Mouse (Mus musculus) megakaryocyte, adult 5-6 weeks (primary cell): ENCODE data around the gene Gm13278. TPM values are rescaled to one million over a fixed set of nuclear protein-coding genes. Genes with fewer than 3 reads are reported as not detected.
"Not testable (repeated sequence)": the region's sequence is repeated elsewhere in the genome, so short reads cannot be mapped to it uniquely, and the experiment has no call there.

ENCODE experiments used
- ATAC-seq: 2 replicates; pipeline ENCODE4 v1.8.0; 2016; ENCODE audit warnings: mild to moderate bottlenecking, inconsistent platforms; ENCODE audit not compliant: poor library complexity, severe bottlenecking
- total RNA-seq, 2 experiments: library from RNA; stranded (forward) in 1 of 2; stranded (reverse) in 1 of 2; fragments of 153-499, 151-499 nt in 1 of 2; fragments of 221-1000, 200-1000 nt in 1 of 2; gene quantifications; 2 replicates each; pipeline versions ENCODE4 v1.2.3 to v1.2.4; 2015 to 2017

Gene Gm13278
- total RNA-seq, 2 experiments from 2014 or later: not detected

DNA sequence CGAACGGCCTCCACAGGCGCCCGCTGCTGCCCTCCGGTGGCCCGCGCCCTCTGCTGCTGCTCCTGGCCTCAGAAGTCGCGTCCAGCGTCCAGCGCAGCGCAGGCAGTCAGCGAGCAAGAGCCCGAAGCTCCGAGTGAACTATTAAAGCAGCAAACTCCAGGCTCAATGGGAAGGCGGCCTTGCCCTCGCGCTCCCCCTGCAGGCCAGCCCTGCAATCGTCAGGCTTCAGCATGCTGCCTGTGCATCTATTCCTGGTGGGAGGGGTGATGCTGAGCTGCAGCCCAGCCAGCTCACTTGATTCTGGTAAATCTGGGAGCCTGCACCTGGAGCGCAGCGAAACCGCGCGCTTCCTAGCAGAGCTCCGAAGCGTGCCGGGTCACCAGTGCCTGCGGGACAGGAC lies 2.9 kb upstream of the Gm13278 start, which contains the start of gene Gm13277:
Gene Gm13277 (plus strand): TSS at position 231 of the 400 bp plus-strand sequence.
- ATAC-seq: not testable (repeated sequence)

DNA sequence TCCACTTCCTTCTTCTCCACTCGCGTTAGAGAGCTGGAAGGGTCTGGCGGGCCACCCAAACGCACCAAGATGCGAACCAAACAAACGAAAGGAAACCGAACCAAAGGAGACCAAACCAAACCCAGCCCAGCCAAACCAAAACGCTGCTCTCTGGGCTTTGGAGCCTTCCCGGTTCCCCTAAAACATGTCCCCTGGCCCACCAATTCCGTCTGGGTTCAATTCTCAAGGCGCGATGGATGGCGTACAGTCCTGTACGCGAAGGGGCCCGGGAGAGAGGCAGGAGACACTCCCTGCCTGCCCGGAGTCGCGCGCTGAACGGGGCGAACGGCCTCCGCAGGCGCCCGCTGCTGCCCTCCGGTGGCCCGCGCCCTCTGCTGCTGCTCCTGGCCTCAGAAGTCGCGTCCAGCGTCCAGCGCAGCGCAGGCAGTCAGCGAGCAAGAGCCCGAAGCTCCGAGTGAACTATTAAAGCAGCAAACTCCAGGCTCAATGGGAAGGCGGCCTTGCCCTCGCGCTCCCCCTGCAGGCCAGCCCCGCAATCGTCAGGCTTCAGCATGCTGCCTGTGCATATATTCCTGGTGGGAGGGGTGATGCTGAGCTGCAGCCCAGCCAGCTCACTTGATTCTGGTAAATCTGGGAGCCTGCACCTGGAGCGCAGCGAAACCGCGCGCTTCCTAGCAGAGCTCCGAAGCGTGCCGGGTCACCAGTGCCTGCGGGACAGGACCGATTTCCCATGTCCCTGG lies 2.8 kb downstream of the Gm13278 start, which contains the start of gene Gm13275:
Gene Gm13275 (plus strand): TSS at position 552 of the 740 bp plus-strand sequence.
- ATAC-seq: not testable (repeated sequence)

DNA sequence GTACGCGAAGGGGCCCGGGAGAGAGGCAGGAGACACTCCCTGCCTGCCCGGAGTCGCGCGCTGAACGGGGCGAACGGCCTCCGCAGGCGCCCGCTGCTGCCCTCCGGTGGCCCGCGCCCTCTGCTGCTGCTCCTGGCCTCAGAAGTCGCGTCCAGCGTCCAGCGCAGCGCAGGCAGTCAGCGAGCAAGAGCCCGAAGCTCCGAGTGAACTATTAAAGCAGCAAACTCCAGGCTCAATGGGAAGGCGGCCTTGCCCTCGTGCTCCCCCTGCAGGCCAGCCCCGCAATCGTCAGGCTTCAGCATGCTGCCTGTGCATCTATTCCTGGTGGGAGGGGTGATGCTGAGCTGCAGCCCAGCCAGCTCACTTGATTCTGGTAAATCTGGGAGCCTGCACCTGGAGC lies 5.7 kb downstream of the Gm13278 start, which contains the start of gene Gm13279:
Gene Gm13279 (plus strand): TSS at position 301 of the 400 bp plus-strand sequence.
- not testable (repeated sequence) for ATAC-seq

DNA sequence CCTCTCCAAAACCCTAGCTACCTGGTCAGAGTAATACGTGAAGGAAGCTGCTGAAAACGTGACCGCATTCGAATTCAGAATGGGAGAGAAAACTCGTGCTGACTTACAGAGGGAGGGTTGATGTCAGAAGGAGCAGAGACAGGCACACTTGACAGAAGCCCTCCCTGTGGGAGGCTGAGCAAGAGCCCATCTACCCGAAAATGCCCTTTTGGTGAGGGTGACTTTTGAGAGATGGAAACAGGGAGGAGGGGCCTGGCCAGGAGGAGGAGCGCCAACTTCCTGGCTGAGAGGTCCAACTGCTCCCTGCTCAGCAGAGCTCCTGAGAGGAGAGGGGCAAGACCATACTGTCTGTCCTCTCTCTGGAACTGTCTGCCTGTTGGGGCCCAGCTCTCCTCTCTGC lies 8.0 kb downstream of the Gm13278 start, which contains the start of gene Gm13285:
Gene Gm13285 (plus strand): TSS at position 301 of the 400 bp plus-strand sequence.
- ATAC-seq: not testable (repeated sequence)

DNA sequence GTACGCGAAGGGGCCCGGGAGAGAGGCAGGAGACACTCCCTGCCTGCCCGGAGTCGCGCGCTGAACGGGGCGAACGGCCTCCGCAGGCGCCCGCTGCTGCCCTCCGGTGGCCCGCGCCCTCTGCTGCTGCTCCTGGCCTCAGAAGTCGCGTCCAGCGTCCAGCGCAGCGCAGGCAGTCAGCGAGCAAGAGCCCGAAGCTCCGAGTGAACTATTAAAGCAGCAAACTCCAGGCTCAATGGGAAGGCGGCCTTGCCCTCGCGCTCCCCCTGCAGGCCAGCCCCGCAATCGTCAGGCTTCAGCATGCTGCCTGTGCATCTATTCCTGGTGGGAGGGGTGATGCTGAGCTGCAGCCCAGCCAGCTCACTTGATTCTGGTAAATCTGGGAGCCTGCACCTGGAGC lies 11.6 kb downstream of the Gm13278 start, which contains the start of gene Gm13287:
Gene Gm13287 (plus strand): TSS at position 301 of the 400 bp plus-strand sequence.
- ATAC-seq: not testable (repeated sequence)

DNA sequence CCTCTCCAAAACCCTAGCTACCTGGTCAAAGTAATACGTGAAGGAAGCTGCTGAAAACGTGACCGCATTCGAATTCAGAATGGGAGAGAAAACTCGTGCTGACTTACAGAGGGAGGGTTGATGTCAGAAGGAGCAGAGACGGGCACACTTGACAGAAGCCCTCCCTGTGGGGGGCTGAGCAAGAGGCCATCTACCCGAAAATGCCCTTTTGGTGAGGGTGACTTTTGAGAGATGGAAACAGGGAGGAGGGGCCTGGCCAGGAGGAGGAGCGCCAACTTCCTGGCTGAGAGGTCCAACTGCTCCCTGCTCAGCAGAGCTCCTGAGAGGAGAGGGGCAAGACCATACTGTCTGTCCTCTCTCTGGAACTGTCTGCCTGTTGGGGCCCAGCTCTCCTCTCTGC lies 13.9 kb downstream of the Gm13278 start, which contains the start of gene Gm13288:
Gene Gm13288 (plus strand): TSS at position 301 of the 400 bp plus-strand sequence.
- ATAC-seq: not testable (repeated sequence)

DNA sequence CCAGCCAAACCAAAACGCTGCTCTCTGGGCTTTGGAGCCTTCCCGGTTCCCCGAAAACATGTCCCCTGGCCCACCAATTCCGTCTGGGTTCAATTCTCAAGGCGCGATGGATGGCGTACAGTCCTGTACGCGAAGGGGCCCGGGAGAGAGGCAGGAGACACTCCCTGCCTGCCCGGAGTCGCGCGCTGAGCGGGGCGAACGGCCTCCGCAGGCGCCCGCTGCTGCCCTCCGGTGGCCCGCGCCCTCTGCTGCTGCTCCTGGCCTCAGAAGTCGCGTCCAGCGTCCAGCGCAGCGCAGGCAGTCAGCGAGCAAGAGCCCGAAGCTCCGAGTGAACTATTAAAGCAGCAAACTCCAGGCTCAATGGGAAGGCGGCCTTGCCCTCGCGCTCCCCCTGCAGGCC lies 14.4 kb downstream of the Gm13278 start:
- not testable (repeated sequence) for ATAC-seq

DNA sequence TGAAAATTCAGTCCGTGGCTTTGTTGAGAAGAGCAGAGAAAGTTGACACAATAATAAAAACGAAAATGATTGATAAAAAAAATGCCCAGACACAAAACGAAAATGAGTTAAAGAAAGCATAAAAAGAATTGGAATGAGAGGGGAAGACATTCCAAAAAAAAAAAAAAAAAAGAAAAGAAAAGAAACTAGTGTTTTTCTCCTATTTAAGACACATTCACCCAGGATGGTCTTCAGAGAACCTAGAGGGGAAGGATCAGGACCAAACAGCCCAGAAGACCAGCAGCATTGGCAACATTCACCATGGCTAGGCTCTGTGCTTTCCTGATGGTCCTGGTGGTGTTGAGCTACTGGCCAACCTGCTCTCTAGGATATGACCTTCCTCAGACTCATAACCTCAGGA lies 24.6 kb downstream of the Gm13278 start, which contains the start of gene Ifna7:
Gene Ifna7 (plus strand): TSS at position 301 of the 400 bp plus-strand sequence.
- ATAC-seq: no peak

DNA sequence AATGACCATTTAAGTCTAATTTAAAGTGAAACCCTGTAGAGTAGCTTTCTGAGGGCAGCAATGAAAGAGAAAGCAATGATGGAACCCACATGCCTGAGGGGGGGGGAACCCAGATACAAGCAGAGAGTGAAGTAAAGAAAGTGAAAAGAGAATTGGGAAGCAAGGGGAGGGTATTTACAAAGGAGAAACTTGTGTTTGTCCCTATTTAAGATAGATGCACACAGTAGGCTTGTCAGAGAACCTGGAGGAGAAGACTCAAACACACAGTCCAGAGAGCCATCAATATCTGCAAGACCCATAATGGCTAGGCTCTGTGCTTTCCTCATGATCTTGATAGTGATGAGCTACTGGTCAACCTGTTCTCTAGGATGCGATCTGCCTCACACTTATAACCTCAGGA lies 28.3 kb downstream of the Gm13278 start, which contains the start of gene Ifna11:
Gene Ifna11 (plus strand): TSS at position 301 of the 400 bp plus-strand sequence.
- ATAC-seq: no peak

DNA sequence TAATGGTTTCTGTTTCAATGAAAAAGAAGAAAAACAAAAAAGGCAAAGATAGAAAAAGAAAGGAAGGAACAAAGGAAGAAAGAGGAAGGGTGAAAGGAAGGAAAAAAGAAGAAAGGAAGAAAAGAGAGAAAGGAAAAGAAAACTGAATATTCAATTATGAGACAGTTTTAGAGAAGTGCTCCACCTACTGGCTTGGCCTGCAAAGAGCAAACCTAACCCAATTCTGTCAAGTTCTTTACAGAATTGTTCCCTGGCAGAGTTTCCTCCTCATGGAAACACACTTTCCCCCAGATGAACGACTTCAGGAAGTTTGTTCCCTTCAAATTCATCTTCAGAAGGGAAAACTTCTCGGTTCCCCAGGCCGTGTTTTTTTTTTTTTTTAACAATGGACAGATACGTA lies 31.6 kb downstream of the Gm13278 start:
- peak; percentile 62; the same call in 1 of the 2 replicates for ATAC-seq

DNA sequence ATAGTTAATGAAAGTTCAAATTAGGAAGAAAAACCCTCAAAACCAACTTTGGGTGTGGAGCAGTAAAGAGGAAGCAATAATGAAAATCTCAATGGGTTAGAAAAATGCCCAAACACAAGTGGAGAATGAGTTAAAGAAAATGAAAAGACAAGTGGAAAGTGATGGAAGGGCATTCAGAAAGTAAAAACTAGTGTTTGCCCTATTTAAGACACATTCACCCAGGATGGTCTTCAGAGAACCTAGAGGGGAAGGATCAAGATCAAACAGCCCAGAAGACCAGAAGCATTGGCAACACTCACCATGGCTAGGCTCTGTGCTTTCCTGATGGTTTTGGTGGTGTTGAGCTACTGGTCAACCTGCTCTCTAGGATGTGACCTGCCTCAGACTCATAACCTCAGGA lies 35.8 kb downstream of the Gm13278 start, which contains the start of gene Ifna6:
Gene Ifna6 (plus strand): TSS at position 301 of the 400 bp plus-strand sequence.
- ATAC-seq: not testable (repeated sequence)

DNA sequence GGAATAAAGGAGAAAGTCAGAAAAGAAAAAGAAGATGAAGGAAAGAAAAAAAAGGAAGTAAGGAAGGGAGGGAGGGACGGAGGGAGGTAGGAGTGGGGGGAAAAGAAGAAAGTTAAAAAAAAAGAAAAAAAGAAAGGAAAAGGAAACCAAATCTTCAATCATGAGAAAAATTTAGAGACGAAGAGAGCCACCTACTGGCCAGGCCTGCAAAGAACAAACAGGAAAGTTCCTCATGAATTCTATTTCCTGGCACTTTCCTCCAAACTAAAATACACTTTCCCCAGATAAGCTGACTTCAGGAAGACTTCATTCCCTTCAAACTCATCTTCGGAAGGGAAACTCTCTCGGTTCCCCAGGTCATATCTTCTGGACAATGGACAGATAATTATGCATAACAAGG lies 39.2 kb downstream of the Gm13278 start:
- ATAC-seq: peak; percentile 54

DNA sequence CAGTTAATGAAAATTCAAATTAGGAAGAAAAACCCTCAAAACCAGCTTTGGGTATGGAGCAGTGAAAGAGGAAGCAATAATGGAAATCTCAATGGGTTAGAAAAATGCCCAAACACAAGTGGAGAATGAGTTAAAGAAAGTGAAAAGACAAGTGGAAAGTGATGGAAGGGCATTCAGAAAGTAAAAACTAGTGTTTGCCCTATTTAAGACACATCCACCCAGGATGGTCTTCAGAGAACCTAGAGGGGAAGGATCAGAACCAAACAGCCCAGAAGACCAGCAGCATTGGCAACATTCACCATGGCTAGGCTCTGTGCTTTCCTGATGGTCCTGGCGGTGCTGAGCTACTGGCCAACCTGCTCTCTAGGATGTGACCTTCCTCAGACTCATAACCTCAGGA lies 43.9 kb downstream of the Gm13278 start, which contains the start of gene Ifna5:
Gene Ifna5 (plus strand): TSS at position 301 of the 400 bp plus-strand sequence.
- ATAC-seq: not testable (repeated sequence)

DNA sequence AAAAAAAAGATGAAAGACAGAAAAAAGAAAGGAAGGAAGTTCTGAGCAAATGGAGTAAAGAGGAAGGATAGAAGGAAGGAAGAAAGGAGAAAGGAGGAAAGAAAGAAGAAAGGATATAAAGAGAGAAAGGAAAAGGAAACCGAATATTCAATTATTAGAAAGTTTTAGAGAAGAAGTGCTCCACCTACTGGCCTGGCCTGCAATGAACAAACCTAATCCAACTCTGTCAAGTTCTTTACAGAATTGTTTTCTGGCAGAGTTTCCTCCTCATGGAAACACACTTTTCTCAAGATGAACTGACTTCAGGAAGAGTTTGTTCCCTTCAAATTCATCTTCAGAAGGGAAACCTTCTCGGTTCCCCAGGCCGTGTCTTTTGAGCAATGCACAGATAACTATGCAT lies 47.5 kb downstream of the Gm13278 start:
- 0 out of 2 replicates have a peak, but pooled peaks have one; percentile 54 for ATAC-seq

DNA sequence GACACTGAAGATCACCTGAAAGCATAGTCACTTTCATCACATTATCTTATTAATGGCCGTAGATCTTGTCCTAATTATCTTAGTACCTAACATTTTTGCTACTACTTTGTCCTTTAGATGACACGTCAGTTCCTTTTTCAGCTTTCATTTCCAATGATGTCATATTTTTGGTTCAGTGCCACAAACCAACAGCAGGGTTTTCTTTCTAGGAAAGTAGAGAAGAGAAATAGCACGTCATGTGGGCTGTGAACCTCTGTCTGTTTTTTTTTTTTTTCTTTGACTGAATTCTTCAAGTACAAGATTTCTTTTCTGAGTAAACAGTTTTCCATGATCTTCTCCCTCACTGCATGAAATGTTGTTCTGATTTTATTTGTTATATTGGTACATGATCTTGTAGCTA lies 48.7 kb downstream of the Gm13278 start:
- ATAC-seq: peak; percentile 46; the same call in 1 of the 2 replicates

DNA sequence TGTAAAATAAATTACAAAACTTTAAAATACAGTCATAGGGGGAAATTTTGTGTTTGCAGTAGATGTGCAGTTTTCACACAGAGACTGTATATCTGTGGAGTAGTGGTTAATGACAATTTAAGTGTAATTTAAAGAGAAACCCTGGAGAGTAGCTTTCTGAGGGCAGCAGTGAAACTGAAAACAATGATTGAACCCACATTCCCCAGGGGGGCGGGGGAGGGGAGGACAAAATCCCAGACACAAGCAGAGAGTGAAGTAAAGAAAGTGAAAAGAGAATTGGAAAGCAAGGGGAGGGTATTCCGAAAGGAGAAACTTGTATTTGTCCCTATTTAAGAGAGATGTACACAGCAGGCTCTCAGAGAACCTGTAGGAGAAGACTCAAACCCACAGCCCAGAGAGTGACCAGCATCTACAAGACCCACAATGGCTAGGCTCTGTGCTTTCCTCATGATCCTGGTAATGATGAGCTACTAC lies 50.1 kb downstream of the Gm13278 start, which contains the start of gene Ifna4:
Gene Ifna4 (plus strand): TSS at position 424 of the 474 bp plus-strand sequence.
- ATAC-seq: no peak

Other genes with a start within 250 kb of the Gm13278 start
Only the 30 nearest of the 31 such genes appear.
- gene Ifna14, start 219.8 kb upstream of the Gm13278 start, total RNA-seq (2015): not detected in 2 replicates
- gene Ifna14, start 219.8 kb upstream of the Gm13278 start, total RNA-seq (2017): not detected in 2 replicates
- not detected in 2 replicates for gene Ifna9, start 199.2 kb upstream of the Gm13278 start, total RNA-seq (2015)
- gene Ifna9, start 199.2 kb upstream of the Gm13278 start, total RNA-seq (2017): not detected in 2 replicates
- gene Ifna12, start 188.2 kb upstream of the Gm13278 start, total RNA-seq (2015): not detected in 2 replicates
- gene Ifna12, start 188.2 kb upstream of the Gm13278 start, total RNA-seq (2017): not detected in 2 replicates
- gene C87499, start 157.1 kb upstream of the Gm13278 start, total RNA-seq (2015): not detected in 2 replicates
- gene C87499, start 157.1 kb upstream of the Gm13278 start, total RNA-seq (2017): not detected in 2 replicates
- gene Ifna13, start 147.1 kb upstream of the Gm13278 start, total RNA-seq (2015): not detected in 2 replicates
- not detected in 2 replicates for gene Ifna13, start 147.1 kb upstream of the Gm13278 start, total RNA-seq (2017)
- not detected in 2 replicates for gene Ifna16, start 114.6 kb upstream of the Gm13278 start, total RNA-seq (2015)
- gene Ifna16, start 114.6 kb upstream of the Gm13278 start, total RNA-seq (2017): not detected in 2 replicates
- gene Ifna2, start 107.6 kb upstream of the Gm13278 start, total RNA-seq (2015): not detected in 2 replicates
- gene Ifna2, start 107.6 kb upstream of the Gm13278 start, total RNA-seq (2017): not detected in 2 replicates
- gene Ifnab, start 100.2 kb upstream of the Gm13278 start, total RNA-seq (2015): not detected in 2 replicates
- gene Ifnab, start 100.2 kb upstream of the Gm13278 start, total RNA-seq (2017): not detected in 2 replicates
- not detected in 2 replicates for gene Gm26566, start 69.7 kb upstream of the Gm13278 start, total RNA-seq (2015)
- gene Gm26566, start 69.7 kb upstream of the Gm13278 start, total RNA-seq (2017): 0.55 TPM in 1 of 2 replicates, not detected in the other
- gene Klhl9, start 69.1 kb upstream of the Gm13278 start, total RNA-seq (2015): 56.7 and 61.1 TPM in 2 replicates
- 83.8 and 85.5 TPM in 2 replicates for gene Klhl9, start 69.1 kb upstream of the Gm13278 start, total RNA-seq (2017)
- gene Gm13271, start 36.7 kb upstream of the Gm13278 start, total RNA-seq (2015): not detected in 2 replicates
- gene Gm13271, start 36.7 kb upstream of the Gm13278 start, total RNA-seq (2017): not detected in 2 replicates
- gene Gm13283, start 31.4 kb upstream of the Gm13278 start, total RNA-seq (2015): not detected in 2 replicates
- 0.18 and 0.20 TPM in 2 replicates for gene Gm13283, start 31.4 kb upstream of the Gm13278 start, total RNA-seq (2017)
- gene Gm13290, start 17.7 kb upstream of the Gm13278 start, total RNA-seq (2015): not detected in 2 replicates
- not detected in 2 replicates for gene Gm13290, start 17.7 kb upstream of the Gm13278 start, total RNA-seq (2017)
- not detected in 2 replicates for gene Gm13289, start 14.6 kb upstream of the Gm13278 start, total RNA-seq (2015)
- gene Gm13289, start 14.6 kb upstream of the Gm13278 start, total RNA-seq (2017): not detected in 2 replicates
- not detected in 2 replicates for gene Gm13272, start 11.7 kb upstream of the Gm13278 start, total RNA-seq (2015)
- gene Gm13272, start 11.7 kb upstream of the Gm13278 start, total RNA-seq (2017): not detected in 2 replicates
- gene Ifnz, start 9.4 kb upstream of the Gm13278 start, total RNA-seq (2015): not detected in 2 replicates
- not detected in 2 replicates for gene Ifnz, start 9.4 kb upstream of the Gm13278 start, total RNA-seq (2017)
- not detected in 2 replicates for gene Gm13276, start 5.8 kb upstream of the Gm13278 start, total RNA-seq (2015)
- gene Gm13276, start 5.8 kb upstream of the Gm13278 start, total RNA-seq (2017): not detected in 2 replicates
- not detected in 2 replicates for gene Gm13277, start 2.9 kb upstream of the Gm13278 start, total RNA-seq (2015)
- not detected in 2 replicates for gene Gm13277, start 2.9 kb upstream of the Gm13278 start, total RNA-seq (2017)
- not detected in 2 replicates for gene Gm13275, start 2.9 kb downstream of the Gm13278 start, total RNA-seq (2015)
- gene Gm13275, start 2.9 kb downstream of the Gm13278 start, total RNA-seq (2017): not detected in 2 replicates
- not detected in 2 replicates for gene Gm13279, start 5.8 kb downstream of the Gm13278 start, total RNA-seq (2015)
- gene Gm13279, start 5.8 kb downstream of the Gm13278 start, total RNA-seq (2017): not detected in 2 replicates
- gene Gm13285, start 8.1 kb downstream of the Gm13278 start, total RNA-seq (2015): not detected in 2 replicates
- not detected in 2 replicates for gene Gm13285, start 8.1 kb downstream of the Gm13278 start, total RNA-seq (2017)
- not detected in 2 replicates for gene Gm13287, start 11.7 kb downstream of the Gm13278 start, total RNA-seq (2015)
- gene Gm13287, start 11.7 kb downstream of the Gm13278 start, total RNA-seq (2017): not detected in 2 replicates
- gene Gm13288, start 14.0 kb downstream of the Gm13278 start, total RNA-seq (2015): not detected in 2 replicates
- gene Gm13288, start 14.0 kb downstream of the Gm13278 start, total RNA-seq (2017): not detected in 2 replicates
- gene Ifna7, start 24.7 kb downstream of the Gm13278 start, total RNA-seq (2015): not detected in 2 replicates
- not detected in 2 replicates for gene Ifna7, start 24.7 kb downstream of the Gm13278 start, total RNA-seq (2017)
- not detected in 2 replicates for gene Ifna11, start 28.4 kb downstream of the Gm13278 start, total RNA-seq (2015)
- gene Ifna11, start 28.4 kb downstream of the Gm13278 start, total RNA-seq (2017): not detected in 2 replicates
- not detected in 2 replicates for gene Ifna6, start 35.9 kb downstream of the Gm13278 start, total RNA-seq (2015)
- gene Ifna6, start 35.9 kb downstream of the Gm13278 start, total RNA-seq (2017): not detected in 2 replicates
- gene Ifna5, start 44.0 kb downstream of the Gm13278 start, total RNA-seq (2015): not detected in 2 replicates
- gene Ifna5, start 44.0 kb downstream of the Gm13278 start, total RNA-seq (2017): not detected in 2 replicates
- gene Ifna4, start 50.3 kb downstream of the Gm13278 start, total RNA-seq (2015): not detected in 2 replicates
- gene Ifna4, start 50.3 kb downstream of the Gm13278 start, total RNA-seq (2017): not detected in 2 replicates
- gene Ifna1, start 58.5 kb downstream of the Gm13278 start, total RNA-seq (2015): not detected in 2 replicates
- gene Ifna1, start 58.5 kb downstream of the Gm13278 start, total RNA-seq (2017): not detected in 2 replicates
- gene Ifne, start 88.7 kb downstream of the Gm13278 start, total RNA-seq (2015): not detected in 2 replicates
- not detected in 2 replicates for gene Ifne, start 88.7 kb downstream of the Gm13278 start, total RNA-seq (2017)